ENCODE assay signal across 14 mouse cellular contexts in the genomic region with DNA sequence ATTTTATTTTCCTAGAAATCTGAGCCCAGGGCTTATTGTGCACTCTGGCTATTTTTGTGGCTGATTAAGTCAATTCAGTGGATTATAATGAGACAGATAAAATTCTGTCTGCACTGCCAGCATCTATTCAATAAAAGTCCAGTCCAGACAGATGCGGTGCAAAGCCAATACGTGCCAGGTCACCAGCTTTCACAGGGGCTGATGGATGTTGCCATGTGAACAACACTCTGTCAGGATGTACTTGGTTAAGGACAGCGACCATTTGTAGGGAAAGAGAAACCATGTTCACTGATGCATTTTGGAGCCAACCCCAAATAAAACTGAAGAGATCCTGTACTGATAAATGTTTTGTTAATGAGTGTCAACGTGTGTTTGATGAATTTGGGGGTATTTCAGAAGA.
"Had no signal": no experiment of that assay in that cellular context is flagged by ENCODE, and none has a peak within 500 bp of the region (broad histone marks: within the 10 kb centered on the region; RNA-seq: fewer than 3 reads in every experiment).

No protein-coding gene starts in this region.

- H3K27ac ChIP-seq: intestine, embryonic 15.5 days; kidney, embryonic 15.5 days; limb, embryonic 13.5 days; liver, embryonic 14.5 days; midbrain, embryonic 10.5 days; neural tube, embryonic 12.5 days; stomach, embryonic 15.5 days had no signal

- H3K4me3 ChIP-seq: intestine, embryonic 15.5 days; kidney, embryonic 15.5 days; limb, embryonic 13.5 days; midbrain, embryonic 10.5 days; myocyte; neural tube, embryonic 12.5 days; stomach, embryonic 15.5 days had no signal

- H3K9ac ChIP-seq: intestine, embryonic 15.5 days; kidney, embryonic 15.5 days; limb, embryonic 13.5 days; liver, embryonic 14.5 days; neural tube, embryonic 12.5 days; stomach, embryonic 15.5 days had no signal

- DNase-seq: kidney, adult 2 months; kidney, postnatal 14 days; lung, adult 18-20 months; right cerebral cortex, postnatal 14 days; thymus, adult 2 months; thymus, postnatal 25 days had no signal

- H3K36me3 ChIP-seq: intestine, embryonic 15.5 days; kidney, embryonic 15.5 days; limb, embryonic 13.5 days; midbrain, embryonic 10.5 days; neural tube, embryonic 12.5 days; stomach, embryonic 15.5 days had no signal

- H3K4me1 ChIP-seq: intestine, embryonic 15.5 days; kidney, embryonic 15.5 days; limb, embryonic 13.5 days; midbrain, embryonic 10.5 days; neural tube, embryonic 12.5 days; stomach, embryonic 15.5 days had no signal

- H3K4me2 ChIP-seq: intestine, embryonic 15.5 days; kidney, embryonic 15.5 days; limb, embryonic 13.5 days; neural tube, embryonic 12.5 days; stomach, embryonic 15.5 days had no signal

- H3K27me3 ChIP-seq: intestine, embryonic 15.5 days; kidney, embryonic 15.5 days; limb, embryonic 13.5 days; neural tube, embryonic 12.5 days; stomach, embryonic 15.5 days had no signal

- H3K9me3 ChIP-seq: intestine, embryonic 15.5 days; kidney, embryonic 15.5 days; limb, embryonic 13.5 days; midbrain, embryonic 10.5 days; neural tube, embryonic 12.5 days; stomach, embryonic 15.5 days had no signal

- ATAC-seq: intestine, embryonic 15.5 days had no signal
